Mouse (Mus musculus) C2C12 (cell line): ENCODE measurements around the gene Med18. TPM values are rescaled to one million over a fixed set of nuclear protein-coding genes. Genes with fewer than 3 reads are reported as not detected.

Source experiments
- H3K27me3 ChIP-seq: one replicate; pipeline ENCODE4 v1.6.1; 2011; ENCODE audit not compliant: control insufficient read depth, insufficient read depth, insufficient read length
- H3K36me3 ChIP-seq: one replicate; pipeline ENCODE4 v1.6.1; 2011; ENCODE audit not compliant: control insufficient read depth, insufficient read depth
- H3K4me3 ChIP-seq: one replicate; pipeline ENCODE4 v1.5.1; 2011; ENCODE audit warnings: mild to moderate bottlenecking, control low read depth; ENCODE audit not compliant: poor library complexity, insufficient read depth, severe bottlenecking
- H3K79me2 ChIP-seq: one replicate; pipeline ENCODE4 v1.6.1; 2011; ENCODE audit not compliant: control insufficient read depth, insufficient read depth
- H3K79me3 ChIP-seq: one replicate; pipeline ENCODE4 v1.6.1; 2011; ENCODE audit warnings: low read depth, control low read depth
- H3ac ChIP-seq: one replicate; pipeline ENCODE3; 2011; ENCODE audit warnings: low read depth; ENCODE audit not compliant: control insufficient read depth, insufficient read length
- CEBPB ChIP-seq: IDR thresholded peaks from one replicate; pipeline ENCODE4 v1.6.1; 2011; ENCODE audit warnings: low read depth, mild to moderate bottlenecking, control low read depth, moderate library complexity
- CTCF ChIP-seq: IDR thresholded peaks from one replicate; pipeline ENCODE4 v1.5.1; 2011; ENCODE audit not compliant: control insufficient read depth, insufficient read depth, insufficient read length
- FOSL1 ChIP-seq: IDR thresholded peaks from one replicate; pipeline ENCODE4 v1.8.0; 2011; ENCODE audit warnings: mild to moderate bottlenecking, low read length; ENCODE audit not compliant: poor library complexity, insufficient read depth, severe bottlenecking
- MAX ChIP-seq: IDR thresholded peaks from one replicate; pipeline ENCODE4 v1.6.1; 2011; ENCODE audit warnings: mild to moderate bottlenecking, control low read depth
- MYOD1 ChIP-seq: IDR thresholded peaks from one replicate; pipeline ENCODE4 v1.6.1; 2011; ENCODE audit warnings: low read depth; ENCODE audit not compliant: control insufficient read depth, insufficient read length
- MYOG ChIP-seq: IDR thresholded peaks from one replicate; pipeline ENCODE4 v1.6.1; 2011; ENCODE audit not compliant: control insufficient read depth, insufficient read length; ENCODE audit errors: extremely low read depth
- USF1 ChIP-seq: IDR thresholded peaks from one replicate; pipeline ENCODE4 v1.6.1; 2011; ENCODE audit warnings: low read depth, mild to moderate bottlenecking, control low read depth, moderate library complexity
- polyA plus RNA-seq: library from polyadenylated mRNA; unstranded; fragments of >200 nt; fragmentation: generic; extraction: Trizol; gene quantifications from one replicate; pipeline ENCODE4 v1.2.1, GENCODE M21; 2012; ENCODE audit warnings: missing spikeins

Gene Med18
- polyA plus RNA-seq, 1 experiment, result 13.4 TPM

GRCm38 (mm10) chr4:132492178-132493060 is 28.7 kb upstream of the Med18 start:
- no peaks in the 10 kb centered on the region for H3K79me2 ChIP-seq
- no peaks in the 10 kb centered on the region for H3K79me3 ChIP-seq
- H3K36me3 ChIP-seq, result peaks cover 58% of the 10 kb centered on the region
- no peak overlapping the region for H3K4me3 ChIP-seq
- no peaks in the 10 kb centered on the region for H3K27me3 ChIP-seq
- no peak for TF ChIP-seq CTCF
- no peak for TF ChIP-seq FOSL1
- no peak for TF ChIP-seq MAX
- TF ChIP-seq MYOD1, result no peak
- no peak for TF ChIP-seq MYOG
- TF ChIP-seq CEBPB, result no peak
- TF ChIP-seq USF1, result no peak
- no peak overlapping the region for H3ac ChIP-seq

GRCm38 (mm10) chr4:132491748-132492147 is 28.0 kb upstream of the Med18 start:
- Histone ChIP-seq H3K4me3 (no peak overlapping the region), H3K27me3 (no peaks in the 10 kb centered on the region), H3K36me3 (peaks cover 51% of the 10 kb centered on the region), H3K79me2 (no peaks in the 10 kb centered on the region), H3ac (no peak overlapping the region), H3K79me3 (no peaks in the 10 kb centered on the region)
- TF ChIP-seq USF1 (no peak), MAX (no peak), MYOG (no peak), MYOD1 (no peak), CTCF (no peak), CEBPB (no peak), FOSL1 (no peak)

- no peak overlapping the region for H3K4me3 ChIP-seq
- TF ChIP-seq FOSL1 (no peak), CTCF (no peak), MYOD1 (no peak)
- no peak overlapping the region for H3ac ChIP-seq
- no peaks in the 10 kb centered on the region for H3K79me2 ChIP-seq
- H3K27me3 ChIP-seq, result no peaks in the 10 kb centered on the region
- peaks cover 44% of the 10 kb centered on the region for H3K36me3 ChIP-seq
- no peaks in the 10 kb centered on the region for H3K79me3 ChIP-seq
Measured at GRCm38 (mm10) chr4:132491057-132491456, 27.3 kb upstream of the Med18 start.

DNA sequence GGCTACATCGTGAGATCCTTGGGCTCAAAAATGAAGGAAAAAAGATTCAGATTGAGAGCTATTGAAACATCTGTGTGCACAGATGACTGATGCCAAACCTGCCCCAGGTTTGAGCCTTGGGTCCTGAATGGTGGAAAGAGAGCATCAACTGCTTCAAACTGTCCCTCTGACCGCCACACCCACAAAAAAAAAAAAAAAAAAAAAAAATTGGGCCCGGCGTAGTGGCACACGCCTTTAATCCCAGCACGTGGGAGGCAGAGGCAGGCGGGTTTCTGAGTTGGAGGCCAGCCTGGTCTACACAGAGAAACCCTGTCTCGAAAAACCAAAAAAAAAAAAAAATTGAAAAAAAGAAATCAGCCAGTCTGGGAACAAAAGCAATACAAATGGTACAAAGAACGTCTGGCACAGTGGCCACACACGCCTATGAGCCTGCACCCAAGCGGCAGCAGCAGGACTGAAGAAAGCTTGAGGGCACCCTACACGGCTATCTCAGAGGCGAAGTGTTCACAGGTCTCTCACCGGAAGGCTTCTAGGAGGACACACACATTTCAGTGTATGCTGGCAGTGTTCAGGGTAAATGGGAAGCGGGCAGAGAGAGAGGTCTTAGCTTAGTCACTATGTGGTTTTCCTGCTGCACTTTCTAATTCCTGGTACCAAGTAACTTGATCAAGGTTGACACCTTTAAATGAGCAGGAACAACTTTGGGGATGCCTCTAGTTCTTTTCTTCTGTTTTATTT is 26.7 kb upstream of the Med18 start:
- no peaks in the 10 kb centered on the region for H3K27me3 ChIP-seq
- H3K79me3 ChIP-seq, result no peaks in the 10 kb centered on the region
- no peak overlapping the region for H3K4me3 ChIP-seq
- H3K79me2 ChIP-seq, result no peaks in the 10 kb centered on the region
- TF ChIP-seq FOSL1 (no peak), CTCF (no peak), MYOD1 (no peak), MAX (no peak), MYOG (no peak), USF1 (no peak), CEBPB (no peak)
- peaks cover 38% of the 10 kb centered on the region for H3K36me3 ChIP-seq
- no peak overlapping the region for H3ac ChIP-seq

DNA sequence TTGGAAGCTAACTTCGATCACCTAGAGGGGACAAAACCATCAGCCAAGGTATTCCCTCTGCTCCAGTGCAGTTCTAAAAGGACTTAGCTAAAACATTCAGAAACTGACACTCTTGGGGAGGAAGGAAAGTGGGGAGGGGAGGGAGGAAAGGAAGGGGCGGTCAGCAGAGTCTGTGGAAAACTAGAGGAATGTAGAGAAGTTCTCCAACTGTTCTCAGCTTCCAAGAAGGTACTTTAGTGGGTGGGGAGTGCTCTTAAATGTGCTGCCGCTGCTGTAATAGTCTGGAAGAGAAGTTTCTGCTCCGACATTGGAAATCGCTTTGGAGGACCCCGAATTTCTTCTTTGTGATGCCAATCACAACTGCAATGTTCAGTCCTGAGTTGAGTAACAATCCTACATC is 25.3 kb upstream of the Med18 start:
- no peak overlapping the region for H3ac ChIP-seq
- H3K4me3 ChIP-seq, result no peak overlapping the region

More for the DNA sequence above, 25.3 kb upstream of the Med18 start:
- H3K79me3 ChIP-seq, result no peaks in the 10 kb centered on the region
- no peaks in the 10 kb centered on the region for H3K79me2 ChIP-seq
- H3K27me3 ChIP-seq, result no peaks in the 10 kb centered on the region
- no peak for TF ChIP-seq CEBPB
- TF ChIP-seq CTCF, result no peak
- TF ChIP-seq MAX, result no peak
- no peak for TF ChIP-seq FOSL1
- no peak for TF ChIP-seq USF1
- TF ChIP-seq MYOD1, result no peak
- TF ChIP-seq MYOG, result no peak
- H3K36me3 ChIP-seq, result peaks cover 23% of the 10 kb centered on the region
